8 mouse cellular contexts compared by ENCODE assay signal in the genomic region with DNA sequence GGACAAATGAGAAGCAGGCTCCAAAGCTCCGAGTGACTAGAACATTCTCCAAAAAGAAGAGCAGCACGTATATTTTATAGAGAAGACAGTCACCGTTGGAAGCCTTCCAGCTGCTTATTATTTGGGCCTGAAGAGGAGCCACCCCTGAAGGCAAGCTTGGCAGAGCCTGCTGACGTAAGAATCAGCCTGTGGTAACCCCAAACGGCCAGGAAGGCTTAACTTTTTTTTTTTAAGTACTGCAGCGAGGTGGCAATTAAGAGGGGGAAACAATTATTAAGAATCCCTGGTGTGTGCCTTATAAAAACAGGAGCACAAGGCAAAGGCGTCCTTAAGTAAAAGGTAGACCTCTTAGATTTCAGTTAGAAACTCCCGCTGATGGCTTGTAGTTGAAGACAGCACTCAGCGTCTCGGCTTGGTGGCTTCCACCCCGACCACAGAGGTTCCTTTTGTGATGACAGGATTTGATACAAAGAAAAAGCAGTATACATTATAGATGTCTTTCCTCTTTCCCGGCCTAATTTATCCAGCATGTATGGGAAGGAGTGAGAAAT. TPM values are rescaled to one million over a fixed set of nuclear protein-coding genes. Genes with fewer than 3 reads are reported as not detected.
DNase-seq lines count a peak whose midpoint lies in the region; ATAC-seq and TF ChIP-seq lines count a peak whose summit lies in the region.

No protein-coding gene starts in this region.

- peak overlapping the region; percentile 82 for H3K9ac ChIP-seq in forebrain, embryonic 13.5 days
- peak overlapping the region; percentile 77 for H3K9ac ChIP-seq in kidney, postnatal 0 days (ENCODE audit: low read depth, low read length)

- no peak overlapping the region for H3K27ac ChIP-seq in forebrain, embryonic 13.5 days
- H3K27ac ChIP-seq in kidney, postnatal 0 days: peak overlapping the region; percentile 82

- peak overlapping the region; percentile 81 for H3K4me2 ChIP-seq in forebrain, embryonic 13.5 days
- peak overlapping the region; percentile 78 for H3K4me2 ChIP-seq in kidney, postnatal 0 days (ENCODE audit: low read length)

- peak overlapping the region; percentile 74 for H3K4me3 ChIP-seq in forebrain, embryonic 13.5 days
- H3K4me3 ChIP-seq in kidney, postnatal 0 days (replicated peaks; ENCODE audit: low read depth, low read length): peak overlapping the region; percentile 84

- WGBS in forebrain, embryonic 13.5 days: 1% methylated on average over 12 of the region's 12 CpGs
- WGBS in kidney, postnatal 0 days: 4% methylated on average over 12 of the region's 12 CpGs

- no peak for ATAC-seq in forebrain, embryonic 13.5 days
- no peak for ATAC-seq in kidney, postnatal 0 days (replicated peaks; ENCODE audit: low FRiP score, low read depth)
- ATAC-seq in megakaryocyte-erythroid progenitor cell, adult 5-6 weeks (replicated peaks; ENCODE audit: low FRiP score, low TSS enrichment, poor library complexity, severe bottlenecking): peak; percentile 53

- H3K9me3 ChIP-seq in forebrain, embryonic 13.5 days (replicated peaks): no peaks in the 10 kb centered on the region
- H3K9me3 ChIP-seq in kidney, postnatal 0 days (replicated peaks; ENCODE audit: low read length): no peaks in the 10 kb centered on the region

- no peaks in the 10 kb centered on the region for H3K27me3 ChIP-seq in forebrain, embryonic 13.5 days
- H3K27me3 ChIP-seq in kidney, postnatal 0 days (ENCODE audit: insufficient read depth, low read length): no peaks in the 10 kb centered on the region

- no peaks in the 10 kb centered on the region for H3K36me3 ChIP-seq in forebrain, embryonic 13.5 days (ENCODE audit: poor library complexity, severe bottlenecking)
- no peaks in the 10 kb centered on the region for H3K36me3 ChIP-seq in kidney, postnatal 0 days (ENCODE audit: insufficient read depth, low read length)

- TF ChIP-seq CTCF in kidney, postnatal 0 days (IDR thresholded peaks at IDR 0.05; ENCODE audit: low read depth): no peak

- intact Hi-C loops in heart, postnatal 25 days (cut with DNase I): loop anchor here (2.0 to 5.0 kb wide), 2 partner anchors 45 to 125 kb away; a partner anchor contains a TSS

- peaks cover 30% of the 10 kb centered on the region for H3K4me1 ChIP-seq in forebrain, embryonic 13.5 days
- peaks cover 21% of the 10 kb centered on the region; the same call in 1 of the 2 replicates for H3K4me1 ChIP-seq in kidney, postnatal 0 days (replicated peaks; ENCODE audit: insufficient read depth, low read length)

- DNase-seq in heart, adult 18-20 months: peak; percentile 40 to 50
- DNase-seq in heart, postnatal 25 days (ENCODE audit: low spot score): no peak
- DNase-seq in adrenal gland, adult 8-10 months: peak; percentile 53
- DNase-seq in kidney, postnatal 0 days (ENCODE audit: low spot score): peak; percentile 43
- peak; percentile 29 to 33 for DNase-seq in thymus, postnatal 36 days
- no peak for DNase-seq in urinary bladder, postnatal 25 days (ENCODE audit: low spot score)

RNA-seq across cellular contexts. Expression of a gene that starts 1.0 kb away (rescaled TPM):
- total RNA-seq in heart, adult 18-20 months (2021): 10 to 100 TPM in 1 of 2 experiments, 1 to 10 TPM in 1; 9.4 to 10.0 TPM
- 10 to 100 TPM in 1 of 2 experiments, 1 to 10 TPM in 1; 8.7 to 11.7 TPM for total RNA-seq in heart, postnatal 25 days (2021)
- total RNA-seq in adrenal gland, adult 8-10 months (2022): 100 to 1,000 TPM in 1 of 4 experiments, 10 to 100 TPM in 3; 49.3 to 101 (median 71.5) TPM
- polyA plus RNA-seq in forebrain, embryonic 13.5 days (2015; fragmentation: Nextera tagmentation; extraction: Ambion mirVana): 14.1 and 14.4 TPM in 2 replicates
- polyA plus RNA-seq in kidney, postnatal 0 days (2015; fragmentation: Nextera tagmentation; extraction: Ambion mirVana): 25.5 and 27.7 TPM in 2 replicates
- 7.0 and 8.5 TPM in 2 replicates for total RNA-seq in megakaryocyte-erythroid progenitor cell, adult 5-6 weeks (2014; fragmentation: Nextera tagmentation)
- total RNA-seq in megakaryocyte-erythroid progenitor cell, adult 5-6 weeks (2017): 13.1 and 14.6 TPM in 2 replicates

Comparison
In these comparisons a context has a peak if more than half of its experiments do, and no peak if none do; other contexts are left out.
1. DNase-seq: peak in heart, adult 18-20 months (2 of 2), adrenal gland, adult 8-10 months (single experiment), kidney, postnatal 0 days (single experiment) and thymus, postnatal 36 days (2 of 2); none in heart, postnatal 25 days (single experiment) and urinary bladder, postnatal 25 days (single experiment).